Mouse (Mus musculus): ENCODE data around the gene Ttll9. TPM values are rescaled to one million over a fixed set of nuclear protein-coding genes. Genes with fewer than 3 reads are reported as not detected.
A peak's percentile ranks its signal among the peaks of the same experiment; 100 is the strongest.

The Ttll9 gene
- polyA plus RNA-seq, 1 experiment from 2014 or later = 0.18 TPM

- Histone ChIP-seq H3K36me3 (replicated peaks; ENCODE audit: insufficient read depth, low read length) (no peaks in the 10 kb centered on the region), H3K27ac (ENCODE audit: low read depth) (no peak overlapping the region), H3K9ac (replicated peaks) (no peak overlapping the region), H3K27me3 (ENCODE audit: insufficient read depth, low read length) (peaks cover 46% of the 10 kb centered on the region), H3K4me3 (ENCODE audit: low read depth, low read length) (peak overlapping the region; percentile 53), H3K4me1 (ENCODE audit: insufficient read depth) (no peaks in the 10 kb centered on the region), H3K9me3 (ENCODE audit: low read length) (no peaks in the 10 kb centered on the region), H3K4me2 (ENCODE audit: low read depth, low read length) (peak overlapping the region; percentile 85)
- WGBS (ENCODE audit: insufficient replicate concordance) = 22% methylated on average over 13 of the region's 13 CpGs
- TF ChIP-seq EP300 (IDR thresholded peaks at IDR 0.05; ENCODE audit: low read depth) = no peak
- no peak for TF ChIP-seq CTCF (IDR thresholded peaks at IDR 0.05; ENCODE audit: low read depth)
- ATAC-seq (no peak), DNase-seq (no peak)
Measured at GRCm38 (mm10) chr2:152951850-152952720, 10.2 kb upstream of the Ttll9 start.

GRCm38 (mm10) chr2:152958116-152958515, 4.2 kb upstream of the Ttll9 start:
- H3K4me2 ChIP-seq (ENCODE audit: low read depth, low read length) = no peak overlapping the region
- no peak for ATAC-seq
- no peak overlapping the region for H3K4me3 ChIP-seq (ENCODE audit: low read depth, low read length)
- H3K9ac ChIP-seq (replicated peaks) = no peak overlapping the region
- H3K4me1 ChIP-seq (ENCODE audit: insufficient read depth) = no peaks in the 10 kb centered on the region
- WGBS (ENCODE audit: insufficient replicate concordance) = 70% methylated on average over 3 of the region's 3 CpGs
- H3K27ac ChIP-seq (ENCODE audit: low read depth) = no peak overlapping the region
- DNase-seq = no peak
- H3K27me3 ChIP-seq (ENCODE audit: insufficient read depth, low read length) = peaks cover 7% of the 10 kb centered on the region; the same call in 1 of the 2 replicates
- TF ChIP-seq CTCF (IDR thresholded peaks at IDR 0.05; ENCODE audit: low read depth) (no peak), EP300 (IDR thresholded peaks at IDR 0.05; ENCODE audit: low read depth) (no peak)
- no peaks in the 10 kb centered on the region for H3K9me3 ChIP-seq (ENCODE audit: low read length)
- no peaks in the 10 kb centered on the region for H3K36me3 ChIP-seq (replicated peaks; ENCODE audit: insufficient read depth, low read length)

GRCm38 (mm10) chr2:152965555-152965954, 3.3 kb downstream of the Ttll9 start:
- TF ChIP-seq EP300 (IDR thresholded peaks at IDR 0.05; ENCODE audit: low read depth) = no peak
- no peak for ATAC-seq
- no peaks in the 10 kb centered on the region for H3K9me3 ChIP-seq (ENCODE audit: low read length)
- no peak for DNase-seq
- WGBS (ENCODE audit: insufficient replicate concordance) = 67% methylated on average over 4 of the region's 4 CpGs
- no peaks in the 10 kb centered on the region for H3K4me1 ChIP-seq (ENCODE audit: insufficient read depth)
- no peak overlapping the region for H3K9ac ChIP-seq (replicated peaks)
- no peak overlapping the region for H3K27ac ChIP-seq (ENCODE audit: low read depth)
- no peak overlapping the region for H3K4me3 ChIP-seq (ENCODE audit: low read depth, low read length)
- H3K27me3 ChIP-seq (ENCODE audit: insufficient read depth, low read length) = 0 out of 2 replicates have a peak, but pooled peaks cover 3% of the 10 kb centered on the region
- H3K4me2 ChIP-seq (ENCODE audit: low read depth, low read length) = no peak overlapping the region
- no peaks in the 10 kb centered on the region for H3K36me3 ChIP-seq (replicated peaks; ENCODE audit: insufficient read depth, low read length)

GRCm38 (mm10) chr2:152976991-152977390, 14.7 kb downstream of the Ttll9 start:
- Histone ChIP-seq H3K9ac (replicated peaks) (no peak overlapping the region), H3K36me3 (replicated peaks; ENCODE audit: insufficient read depth, low read length) (no peaks in the 10 kb centered on the region), H3K4me3 (ENCODE audit: low read depth, low read length) (no peak overlapping the region), H3K27me3 (ENCODE audit: insufficient read depth, low read length) (no peaks in the 10 kb centered on the region), H3K27ac (ENCODE audit: low read depth) (no peak overlapping the region), H3K4me1 (ENCODE audit: insufficient read depth) (no peaks in the 10 kb centered on the region), H3K4me2 (ENCODE audit: low read depth, low read length) (no peak overlapping the region), H3K9me3 (ENCODE audit: low read length) (no peaks in the 10 kb centered on the region)
- 50% methylated on average over 3 of the region's 3 CpGs for WGBS (ENCODE audit: insufficient replicate concordance)
- no peak for TF ChIP-seq CTCF (IDR thresholded peaks at IDR 0.05; ENCODE audit: low read depth)
- TF ChIP-seq EP300 (IDR thresholded peaks at IDR 0.05; ENCODE audit: low read depth) = no peak
- DNase-seq = no peak
- no peak for ATAC-seq

GRCm38 (mm10) chr2:152985582-152985981, 23.3 kb downstream of the Ttll9 start:
- DNase-seq = no peak
- H3K9ac ChIP-seq (replicated peaks) = no peak overlapping the region
- no peaks in the 10 kb centered on the region for H3K4me1 ChIP-seq (ENCODE audit: insufficient read depth)
- H3K4me3 ChIP-seq (ENCODE audit: low read depth, low read length) = no peak overlapping the region
- no peak overlapping the region for H3K4me2 ChIP-seq (ENCODE audit: low read depth, low read length)
- H3K27me3 ChIP-seq (ENCODE audit: insufficient read depth, low read length) = no peaks in the 10 kb centered on the region
- no peaks in the 10 kb centered on the region for H3K9me3 ChIP-seq (ENCODE audit: low read length)
- TF ChIP-seq CTCF (IDR thresholded peaks at IDR 0.05; ENCODE audit: low read depth) (no peak), EP300 (IDR thresholded peaks at IDR 0.05; ENCODE audit: low read depth) (no peak)
- H3K36me3 ChIP-seq (replicated peaks; ENCODE audit: insufficient read depth, low read length) = no peaks in the 10 kb centered on the region
- WGBS (ENCODE audit: insufficient replicate concordance) = 57% methylated on average over 1 of the region's 1 CpGs
- no peak for ATAC-seq
- no peak overlapping the region for H3K27ac ChIP-seq (ENCODE audit: low read depth)

- 72% methylated on average over 9 of the region's 9 CpGs for WGBS (ENCODE audit: insufficient replicate concordance)
- DNase-seq = no peak
- H3K4me3 ChIP-seq (ENCODE audit: low read depth, low read length) = no peak overlapping the region
- no peak overlapping the region for H3K9ac ChIP-seq (replicated peaks)
- no peak for TF ChIP-seq CTCF (IDR thresholded peaks at IDR 0.05; ENCODE audit: low read depth)
- TF ChIP-seq EP300 (IDR thresholded peaks at IDR 0.05; ENCODE audit: low read depth) = no peak
- H3K27ac ChIP-seq (ENCODE audit: low read depth) = no peak overlapping the region
- H3K4me1 ChIP-seq (ENCODE audit: insufficient read depth) = no peaks in the 10 kb centered on the region
- H3K4me2 ChIP-seq (ENCODE audit: low read depth, low read length) = no peak overlapping the region
- no peaks in the 10 kb centered on the region for H3K27me3 ChIP-seq (ENCODE audit: insufficient read depth, low read length)
- H3K9me3 ChIP-seq (ENCODE audit: low read length) = no peaks in the 10 kb centered on the region
- H3K36me3 ChIP-seq (replicated peaks; ENCODE audit: insufficient read depth, low read length) = no peaks in the 10 kb centered on the region
- ATAC-seq = no peak
Measured at GRCm38 (mm10) chr2:152991529-152991928, 29.2 kb downstream of the Ttll9 start.

Measured in liver, postnatal 0 days (tissue).